ENCODE assay signal across 24 mouse cellular contexts in the genomic region with DNA sequence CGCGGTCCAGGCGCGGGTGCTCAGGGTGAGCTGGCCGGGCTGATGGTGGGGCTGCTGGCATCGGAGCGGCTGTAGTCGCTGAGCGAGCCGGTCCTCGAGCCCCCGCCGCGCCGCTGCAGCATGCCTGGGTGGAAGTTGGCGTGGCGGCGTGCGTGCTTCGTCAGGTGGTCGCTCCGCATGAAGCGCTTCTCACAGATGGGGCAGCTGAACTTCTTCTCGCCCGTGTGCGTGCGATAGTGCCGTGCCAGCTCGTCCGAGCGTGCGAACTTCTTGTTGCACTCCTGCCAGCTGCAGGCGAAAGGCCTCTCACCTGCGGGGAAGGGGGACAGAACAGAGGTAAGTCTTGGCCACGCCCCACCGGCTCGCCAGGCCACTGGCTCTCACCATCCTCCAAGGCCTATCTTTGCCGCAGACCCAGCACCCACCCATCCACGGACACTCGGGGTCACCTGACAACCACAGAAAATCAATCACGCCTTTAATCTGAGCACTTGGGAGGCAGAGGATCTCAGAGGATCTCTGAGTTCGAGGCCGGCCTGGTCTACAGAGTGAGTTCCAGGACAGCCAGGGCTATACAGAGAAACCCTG. TPM values are rescaled to one million over a fixed set of nuclear protein-coding genes. Genes with fewer than 3 reads are reported as not detected.
DNase-seq lines count a peak whose midpoint lies in the region; ATAC-seq and TF ChIP-seq lines count a peak whose summit lies in the region.
"Had no signal": no experiment of that assay in that cellular context is flagged by ENCODE, and none has a peak within 500 bp of the region (broad histone marks: within the 10 kb centered on the region; RNA-seq: fewer than 3 reads in every experiment).

No protein-coding gene starts in this region.

- H3K4me3 ChIP-seq in kidney, embryonic 16.5 days (ENCODE audit: low read length) = no peak overlapping the region
- H3K4me3 ChIP-seq in testis, adult 2 months (ENCODE audit: control insufficient read depth, low read depth, low read length) = peak overlapping the region; percentile 67
- H3K4me3 ChIP-seq: embryonic facial prominence, embryonic 12.5 days; forebrain, embryonic 15.5 days; limb, embryonic 12.5 days; liver, embryonic 13.5 days; lung, embryonic 15.5 days had no signal

- DNase-seq in cerebellum, adult 11-12 months = peak; percentile 66
- no peak for DNase-seq in cerebellum, adult 9-10 months
- peak; percentile 39 for DNase-seq in kidney, adult 18-20 months
- DNase-seq in testis, postnatal 10 days (ENCODE audit: low spot score) = no peak
- DNase-seq in testis, postnatal 14 days (ENCODE audit: low spot score) = peak; percentile 47
- DNase-seq: adrenal gland, postnatal 36 days; heart, postnatal 10 days; liver, embryonic 13.5 days; right cerebral cortex, postnatal 4 days; thymus, postnatal 25 days had no signal

- H3K4me1 ChIP-seq in kidney, embryonic 16.5 days (ENCODE audit: insufficient read depth, low read length) = peaks cover 27% of the 10 kb centered on the region
- peaks cover 11% of the 10 kb centered on the region for H3K4me1 ChIP-seq in testis, adult 2 months (ENCODE audit: control insufficient read depth, insufficient read depth, low read length)

- no peaks in the 10 kb centered on the region for H3K9me3 ChIP-seq in kidney, embryonic 16.5 days (ENCODE audit: low read length)
- H3K9me3 ChIP-seq: embryonic facial prominence, embryonic 12.5 days; forebrain, embryonic 15.5 days; limb, embryonic 12.5 days; liver, embryonic 13.5 days; lung, embryonic 15.5 days had no signal

- no peak for TF ChIP-seq CTCF in testis, adult 2 months (IDR thresholded peaks at IDR 0.05; ENCODE audit: control insufficient read depth, insufficient read depth, insufficient replicate concordance, low read depth, low read length)

- 79% methylated on average over 43 of the region's 43 CpGs for WGBS in kidney, embryonic 16.5 days

- H3K36me3 ChIP-seq in kidney, embryonic 16.5 days (ENCODE audit: insufficient read depth, low read length) = peaks cover 13% of the 10 kb centered on the region
- no peaks in the 10 kb centered on the region for H3K36me3 ChIP-seq in testis, adult 2 months (ENCODE audit: control insufficient read depth, insufficient read depth, low read length)

- H3K4me2 ChIP-seq in kidney, embryonic 16.5 days (replicated peaks; ENCODE audit: low read depth, low read length) = no peak overlapping the region
- H3K4me2 ChIP-seq: embryonic facial prominence, embryonic 12.5 days; forebrain, embryonic 15.5 days; heart, embryonic 11.5 days; limb, embryonic 12.5 days; liver, embryonic 13.5 days; lung, embryonic 15.5 days; midbrain, embryonic 11.5 days had no signal

- no peak for ATAC-seq in kidney, embryonic 16.5 days (ENCODE audit: low FRiP score, low TSS enrichment)
- ATAC-seq in activated CD4-positive, CD25-positive, alpha-beta regulatory T cell, adult 4 months = no peak
- ATAC-seq: forebrain, embryonic 15.5 days had no signal

- H3K9ac ChIP-seq in kidney, embryonic 16.5 days (replicated peaks; ENCODE audit: low read length) = no peak overlapping the region
- H3K9ac ChIP-seq: embryonic facial prominence, embryonic 12.5 days; forebrain, embryonic 15.5 days; limb, embryonic 12.5 days; liver, embryonic 13.5 days; lung, embryonic 15.5 days had no signal

- H3K27ac ChIP-seq in kidney, embryonic 16.5 days (ENCODE audit: low read length) = no peak overlapping the region
- no peak overlapping the region for H3K27ac ChIP-seq in testis, adult 2 months (ENCODE audit: control insufficient read depth, insufficient read depth, low read depth, low read length)
- H3K27ac ChIP-seq: embryonic facial prominence, embryonic 12.5 days; kidney, postnatal 0 days; limb, embryonic 12.5 days; liver, embryonic 13.5 days; lung, embryonic 15.5 days; macrophage; stomach, postnatal 0 days had no signal

- no peak for TF ChIP-seq POLR2A in testis, adult 2 months (IDR thresholded peaks at IDR 0.05; ENCODE audit: control insufficient read depth, low read depth, low read length)

- no peaks in the 10 kb centered on the region for H3K27me3 ChIP-seq in kidney, embryonic 16.5 days (ENCODE audit: insufficient read depth, low read length)
- no peaks in the 10 kb centered on the region for H3K27me3 ChIP-seq in testis, adult 2 months (ENCODE audit: control insufficient read depth, insufficient read depth, low read length)
- H3K27me3 ChIP-seq: CH12.LX; embryonic facial prominence, embryonic 12.5 days; forebrain, embryonic 15.5 days; limb, embryonic 12.5 days; liver, embryonic 13.5 days; lung, embryonic 15.5 days had no signal

RNA-seq across cellular contexts. Expression of a gene that starts 25.1 kb away (rescaled TPM):
- not detected in 2 replicates for polyA plus RNA-seq in kidney, embryonic 16.5 days (2015; fragmentation: Nextera tagmentation; extraction: Ambion mirVana)
- 0.11 TPM in 1 of 2 replicates, not detected in the other for polyA plus RNA-seq in testis, adult 2 months (2012; rRNA removed)
- under 1 TPM in 1 of 2 experiments, not detected in 1; 0.56 TPM for polyA plus RNA-seq in activated CD4-positive, CD25-positive, alpha-beta regulatory T cell, adult 4 months (2017; shearing (Covaris generic))
- polyA plus RNA-seq: embryonic facial prominence, embryonic 12.5 days; heart, embryonic 11.5 days; kidney, postnatal 0 days; limb, embryonic 12.5 days; liver, embryonic 13.5 days; macrophage; neural tube, embryonic 11.5 days; stomach, postnatal 0 days had no signal

RNA-seq across cellular contexts. Expression of a gene that starts 47.1 kb away (rescaled TPM):
- 23.2 and 23.7 TPM in 2 replicates for polyA plus RNA-seq in kidney, embryonic 16.5 days (2015; fragmentation: Nextera tagmentation; extraction: Ambion mirVana)
- 2.8 and 3.8 TPM in 2 replicates for polyA plus RNA-seq in testis, adult 2 months (2012; rRNA removed)
- polyA plus RNA-seq in activated CD4-positive, CD25-positive, alpha-beta regulatory T cell, adult 4 months (2017; shearing (Covaris generic)) = 100 to 1,000 TPM; 153 to 178 TPM

Comparison
In these comparisons a context has a peak if more than half of its experiments do, and no peak if none do; other contexts are left out.
1. DNase-seq: peak in cerebellum, adult 11-12 months (single experiment), kidney, adult 18-20 months (single experiment) and testis, postnatal 14 days (single experiment); none in cerebellum, adult 9-10 months (single experiment) and testis, postnatal 10 days (single experiment).